Mouse (Mus musculus) lung, adult 2 months (tissue): Measurements from ENCODE around the gene Btbd10. TPM values are rescaled to one million over a fixed set of nuclear protein-coding genes. Genes with fewer than 3 reads are reported as not detected.

Experiments
- DNase-seq: peaks from one replicate; pipeline ENCODE4 v3.0.0; 2022
- H3K4me1 ChIP-seq: fragments of 200-500 bp; 2 replicates; pipeline ENCODE4 v1.6.1; 2011; ENCODE audit warnings: low read length; ENCODE audit not compliant: control insufficient read depth, insufficient read depth
- H3K4me3 ChIP-seq: fragments of 200-500 bp; replicated peaks from 2 replicates; pipeline ENCODE3; 2011; ENCODE audit warnings: low read depth, mild to moderate bottlenecking, control low read depth, low read length; ENCODE audit errors: extremely low read depth
- CTCF ChIP-seq: fragments of 200-500 bp; IDR thresholded peaks from 2 replicates; pipeline ENCODE4 v1.5.1; 2011; ENCODE audit warnings: mild to moderate bottlenecking, low read length, control low read depth; ENCODE audit not compliant: insufficient read depth
- POLR2A ChIP-seq: fragments of 200-500 bp; IDR thresholded peaks from 2 replicates; pipeline ENCODE4 v1.6.1; 2011; ENCODE audit warnings: low read depth, mild to moderate bottlenecking, control low read depth, low read length, borderline replicate concordance; ENCODE audit errors: extremely low read depth
- WGBS: fragments of 180-500 bp; shearing (Covaris S2); methylation state at CpG from one replicate; pipeline ENCODE4 v1.1.7; 2018; 5-methylcytosine and 5-hydroxymethylcytosine counted together
- polyA plus RNA-seq: library from polyadenylated mRNA; depleted of rRNA; stranded (reverse); fragments of >200 nt; gene quantifications from 2 replicates; pipeline ENCODE4 v1.2.3, GENCODE M21; 2012; rRNA removed

Gene Btbd10
- polyA plus RNA-seq, 1 experiment: 11.7 TPM

DNA sequence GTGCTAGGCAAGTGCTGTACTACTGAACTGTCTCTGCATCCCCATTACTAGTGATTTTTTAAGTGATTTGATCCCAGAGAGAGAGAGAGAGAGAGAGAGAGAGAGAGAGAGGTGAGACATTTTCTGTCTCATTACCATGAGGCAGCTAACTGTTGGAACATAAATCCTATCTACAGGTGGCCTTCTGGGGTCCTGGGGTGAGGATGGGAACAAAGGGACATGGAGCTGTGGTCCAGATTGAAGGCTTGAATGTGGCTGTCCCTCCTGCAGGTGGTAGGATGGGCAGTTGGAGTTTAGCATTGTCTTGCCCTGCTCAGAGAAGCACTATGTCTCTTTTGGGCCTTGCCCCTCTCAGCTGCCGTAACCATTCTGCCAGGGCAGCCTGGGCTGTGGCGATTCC is 98.2 kb downstream of the Btbd10 start:
- TF ChIP-seq POLR2A (no peak), CTCF (no peak)
- DNase-seq: no peak
- Histone ChIP-seq H3K4me1 (peaks cover 9% of the 10 kb centered on the region), H3K4me3 (no peak overlapping the region)
- 85% methylated on average over 2 of the region's 2 CpGs for WGBS

DNA sequence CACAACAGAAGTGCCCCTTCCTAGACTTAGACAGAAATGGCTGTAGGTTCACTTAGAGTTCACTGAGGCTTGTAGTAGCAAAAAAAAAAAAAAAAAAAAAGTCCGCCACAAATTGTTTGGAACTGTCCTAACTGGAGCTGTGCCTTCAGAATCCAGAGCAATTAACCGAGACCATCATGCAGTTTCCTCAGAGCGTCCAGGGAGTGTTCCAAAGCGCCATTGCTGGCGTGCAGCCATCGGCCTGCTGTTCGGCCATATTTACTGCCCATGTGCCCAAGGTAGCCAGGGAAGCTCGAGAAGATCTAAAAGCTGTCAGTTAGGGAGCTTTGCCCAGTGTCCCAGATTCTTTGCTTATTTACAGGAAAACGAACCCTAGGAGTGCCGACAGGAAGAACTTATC is 98.6 kb downstream of the Btbd10 start:
- no peak overlapping the region for H3K4me3 ChIP-seq
- TF ChIP-seq CTCF (no peak), POLR2A (no peak)
- peaks cover 9% of the 10 kb centered on the region for H3K4me1 ChIP-seq
- DNase-seq: no peak
- 54% methylated on average over 10 of the region's 10 CpGs for WGBS

DNA sequence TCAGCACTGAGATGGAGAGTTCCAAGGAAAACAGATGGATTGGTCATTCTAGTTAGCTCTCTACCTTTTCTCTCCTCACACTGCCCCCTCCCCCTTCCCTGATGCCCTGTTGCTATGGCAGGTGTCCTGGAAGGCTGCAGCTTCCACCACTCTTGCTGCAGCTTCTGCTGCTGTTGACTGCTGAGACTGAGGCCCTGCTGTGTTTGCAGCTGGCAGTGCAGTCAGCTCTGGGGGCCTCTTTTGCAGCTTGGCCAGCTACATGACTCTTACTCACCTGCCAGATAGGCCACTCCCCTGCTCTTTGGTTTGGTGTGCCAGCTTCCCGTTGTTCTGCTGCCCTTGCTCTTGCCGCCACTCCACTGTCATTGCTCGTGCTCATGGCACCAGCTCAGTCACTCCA is 99.3 kb downstream of the Btbd10 start:
- no peak for TF ChIP-seq CTCF
- DNase-seq: no peak
- no peak overlapping the region for H3K4me3 ChIP-seq
- peaks cover 9% of the 10 kb centered on the region for H3K4me1 ChIP-seq
- 44% methylated on average over 3 of the region's 3 CpGs for WGBS

DNA sequence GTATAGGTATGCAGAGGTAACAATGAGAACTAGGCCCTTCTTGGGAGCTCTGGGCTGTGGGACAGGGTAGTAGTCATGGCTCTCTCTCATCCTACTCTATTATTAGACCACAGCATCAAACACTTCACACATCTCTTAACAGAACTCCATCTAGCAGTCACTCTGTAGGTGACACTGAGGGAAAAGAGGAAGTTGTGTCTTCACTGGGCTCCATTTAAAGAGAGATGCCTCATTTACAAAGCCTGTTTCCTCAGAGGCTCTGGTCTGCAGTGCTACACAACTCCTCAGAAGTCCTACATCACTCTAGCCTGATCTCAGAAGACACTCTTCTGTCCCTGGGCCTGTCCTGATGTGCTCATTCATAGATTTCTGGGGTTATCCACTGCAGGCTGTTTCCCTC is 100.1 kb downstream of the Btbd10 start:
- Histone ChIP-seq H3K4me3 (no peak overlapping the region), H3K4me1 (peaks cover 9% of the 10 kb centered on the region)
- DNase-seq: no peak
- TF ChIP-seq POLR2A: no peak
- TF ChIP-seq CTCF: no peak

DNA sequence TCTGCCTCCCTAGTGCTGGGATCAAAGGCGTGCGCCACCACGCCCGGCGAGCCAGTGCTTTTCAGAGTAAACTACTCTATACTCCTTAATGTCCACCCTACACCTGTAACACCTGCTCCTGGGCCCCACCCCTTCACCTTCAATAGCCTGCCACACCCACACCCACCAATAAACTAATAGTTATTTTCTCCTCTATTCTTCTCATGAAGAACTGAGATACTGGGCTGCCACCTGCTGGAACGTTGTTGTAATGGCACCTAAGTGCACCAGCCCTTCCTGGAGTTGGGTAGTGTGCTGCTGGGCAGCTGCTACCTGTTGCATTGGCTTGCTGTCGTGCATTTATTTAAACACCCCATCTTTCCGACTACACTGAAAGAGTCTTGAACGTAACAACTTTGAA is 100.9 kb downstream of the Btbd10 start:
- H3K4me3 ChIP-seq: no peak overlapping the region
- peaks cover 9% of the 10 kb centered on the region for H3K4me1 ChIP-seq
- peak; percentile 67 for DNase-seq
- TF ChIP-seq POLR2A (no peak), CTCF (peak; percentile 81)
- 78% methylated on average over 9 of the region's 9 CpGs for WGBS

Other genes with a start within 250 kb of the Btbd10 start
- 4.6 and 15.8 TPM in 2 replicates for gene Arntl, start 161.9 kb downstream of the Btbd10 start, polyA plus RNA-seq
- gene Pth, start 19.2 kb upstream of the Btbd10 start, polyA plus RNA-seq: not detected in 2 replicates
- gene Far1, start 144.4 kb upstream of the Btbd10 start, polyA plus RNA-seq: 7.7 and 16.9 TPM in 2 replicates